Mouse (Mus musculus) ES-CJ7 (cell line): ENCODE results near the gene Ispd.

ENCODE experiments used
- DNase-seq: peaks from one replicate; pipeline ENCODE4 v3.0.0; 2011; ENCODE audit warnings: low read depth, low spot score

Gene Ispd

GRCm38 (mm10) chr12:36554697-36555096 lies 173.4 kb downstream of the Ispd start:
- DNase-seq: no peak

GRCm38 (mm10) chr12:36564146-36564545 lies 182.9 kb downstream of the Ispd start:
- no peak for DNase-seq

GRCm38 (mm10) chr12:36566974-36567373 lies 185.7 kb downstream of the Ispd start:
- no peak for DNase-seq

- DNase-seq: no peak
Observed at GRCm38 (mm10) chr12:36570414-36571095, 189.3 kb downstream of the Ispd start.

GRCm38 (mm10) chr12:36584828-36585227 lies 203.6 kb downstream of the Ispd start:
- DNase-seq: no peak

GRCm38 (mm10) chr12:36597539-36598250 lies 216.4 kb downstream of the Ispd start:
- no peak for DNase-seq

GRCm38 (mm10) chr12:36621960-36622736 lies 240.9 kb downstream of the Ispd start:
- no peak for DNase-seq

GRCm38 (mm10) chr12:36627204-36627603 lies 246.0 kb downstream of the Ispd start:
- DNase-seq: no peak

GRCm38 (mm10) chr12:36632427-36632826 lies 251.2 kb downstream of the Ispd start:
- no peak for DNase-seq

GRCm38 (mm10) chr12:36647514-36647913 lies 266.3 kb downstream of the Ispd start:
- DNase-seq: no peak

- no peak for DNase-seq
Observed at GRCm38 (mm10) chr12:36662496-36662895, 281.2 kb downstream of the Ispd start.

GRCm38 (mm10) chr12:36664783-36665182 lies 283.5 kb downstream of the Ispd start:
- DNase-seq: no peak

GRCm38 (mm10) chr12:36666771-36667170 lies 285.5 kb downstream of the Ispd start:
- DNase-seq: no peak

GRCm38 (mm10) chr12:36670164-36670908 lies 289.1 kb downstream of the Ispd start:
- peak; percentile 6 for DNase-seq

- DNase-seq: peak; percentile 20
Observed at GRCm38 (mm10) chr12:36670915-36671579, 289.8 kb downstream of the Ispd start.

- no peak for DNase-seq
Observed at GRCm38 (mm10) chr12:36674481-36674880, 293.2 kb downstream of the Ispd start.

GRCm38 (mm10) chr12:36678220-36678619 lies 297.0 kb downstream of the Ispd start:
- no peak for DNase-seq

- no peak for DNase-seq
Observed at GRCm38 (mm10) chr12:36680883-36681505, 299.7 kb downstream of the Ispd start.

GRCm38 (mm10) chr12:36681779-36682178 lies 300.5 kb downstream of the Ispd start:
- no peak for DNase-seq

- no peak for DNase-seq
Observed at GRCm38 (mm10) chr12:36694072-36694471, 312.8 kb downstream of the Ispd start.

- DNase-seq: no peak
Observed at GRCm38 (mm10) chr12:36704380-36704779, 323.1 kb downstream of the Ispd start.
